Mouse (Mus musculus) yolk sac, embryonic 10.5 days (tissue): ENCODE measurements around the gene Mzf1.

ENCODE experiments used
- DNase-seq: peaks from one replicate; pipeline ENCODE4 v3.0.0-alpha.2; 2017; ENCODE audit warnings: low spot score

Mzf1 gene

GRCm38 (mm10) chr7:13003380-13003779 lies 51.2 kb downstream of the Mzf1 start:
- no peak for DNase-seq

DNA sequence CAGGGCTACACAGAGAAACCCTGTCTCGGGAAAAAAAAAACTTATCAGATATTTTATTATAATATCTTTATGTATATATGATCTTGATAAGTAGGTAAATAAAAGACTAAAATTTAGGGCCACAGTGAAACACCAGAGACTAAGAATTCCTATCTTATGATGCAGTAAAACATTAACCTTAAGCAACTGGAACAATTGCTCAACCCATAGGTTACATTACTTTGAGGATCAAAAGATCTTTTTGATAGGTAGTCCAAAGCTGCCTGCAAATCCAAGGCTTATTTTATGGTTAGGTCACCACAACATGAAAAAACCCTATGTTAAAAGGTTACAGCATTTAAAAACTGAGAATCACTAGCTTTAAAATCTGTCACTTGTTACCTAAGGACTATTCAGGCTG lies 53.0 kb downstream of the Mzf1 start:
- DNase-seq, result no peak

GRCm38 (mm10) chr7:12998851-12999250 lies 55.7 kb downstream of the Mzf1 start, which contains the start of gene Trim28:
Gene Trim28 (plus strand): TSS chr7:12999114.
- DNase-seq, result no peak

GRCm38 (mm10) chr7:12998053-12998452 lies 56.5 kb downstream of the Mzf1 start, which contains the start of gene Slc27a5:
Gene Slc27a5 (minus strand): TSS chr7:12998192.
- DNase-seq, result peak; percentile 27

- DNase-seq, result no peak
Observed at GRCm38 (mm10) chr7:12997230-12997629, 57.3 kb downstream of the Mzf1 start.

- no peak for DNase-seq
Observed at GRCm38 (mm10) chr7:12995862-12996261, 58.7 kb downstream of the Mzf1 start.

- no peak for DNase-seq
Observed at GRCm38 (mm10) chr7:12993148-12993547, 61.4 kb downstream of the Mzf1 start.
